Mouse (Mus musculus) hematopoietic multipotent progenitor cell, adult 10-12 weeks (in vitro differentiated cells): ENCODE data around the gene Gm9507. TPM values are rescaled to one million over a fixed set of nuclear protein-coding genes. Genes with fewer than 3 reads are reported as not detected.

Experiments used
- polyA plus RNA-seq: library from polyadenylated mRNA; stranded (reverse); fragments of >175 nt; gene quantifications from 2 replicates; pipeline ENCODE4 v1.2.3, GENCODE M21; 2012; ENCODE audit warnings: low replicate concordance

Gene Gm9507
- polyA plus RNA-seq: not detected in 2 replicates

DNA sequence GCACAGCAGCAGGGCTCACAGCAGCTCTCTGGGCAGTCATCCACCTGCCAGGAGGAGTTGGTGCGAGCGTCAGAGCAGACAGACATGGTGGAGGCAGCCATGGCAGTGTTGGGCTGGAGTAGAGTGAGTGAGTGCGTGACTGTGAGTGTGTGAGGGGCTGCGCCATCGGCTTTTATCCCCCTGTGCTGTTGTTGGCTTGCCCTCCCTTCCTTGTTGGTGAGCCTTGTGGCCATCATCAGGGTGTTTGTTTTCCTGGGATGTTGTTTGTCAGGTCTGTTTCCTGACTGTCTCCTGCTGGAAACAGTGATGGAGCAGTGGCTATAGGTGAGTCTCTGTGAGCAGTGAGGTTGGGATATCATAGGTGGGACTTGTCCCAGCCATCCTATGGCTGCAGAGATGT, at the start of gene Gm9507:
Gene Gm9507 (minus strand): TSS at position 101 of the 400 bp plus-strand sequence.

DNA sequence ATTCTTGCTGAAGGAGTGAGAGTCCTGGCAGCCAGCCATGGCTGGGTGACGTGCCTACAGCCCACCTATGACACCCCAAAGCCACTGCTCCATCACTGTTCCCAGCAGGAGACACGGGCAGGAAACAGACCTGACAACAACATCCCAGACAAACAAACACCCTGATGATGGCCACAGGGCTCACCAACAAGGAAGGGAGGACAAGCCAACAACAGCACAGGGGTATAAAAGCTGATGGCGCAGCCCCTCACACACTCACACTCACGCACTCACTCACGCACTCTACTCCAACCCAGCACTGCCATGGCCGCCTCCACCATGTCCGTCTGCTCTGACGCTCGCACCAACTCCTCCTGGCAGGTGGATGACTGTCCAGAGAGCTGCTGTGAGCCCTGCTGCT, 40.9 kb upstream of the Gm9507 start, which contains the start of gene Gm10318:
Gene Gm10318 (plus strand): TSS at position 301 of the 400 bp plus-strand sequence.

DNA sequence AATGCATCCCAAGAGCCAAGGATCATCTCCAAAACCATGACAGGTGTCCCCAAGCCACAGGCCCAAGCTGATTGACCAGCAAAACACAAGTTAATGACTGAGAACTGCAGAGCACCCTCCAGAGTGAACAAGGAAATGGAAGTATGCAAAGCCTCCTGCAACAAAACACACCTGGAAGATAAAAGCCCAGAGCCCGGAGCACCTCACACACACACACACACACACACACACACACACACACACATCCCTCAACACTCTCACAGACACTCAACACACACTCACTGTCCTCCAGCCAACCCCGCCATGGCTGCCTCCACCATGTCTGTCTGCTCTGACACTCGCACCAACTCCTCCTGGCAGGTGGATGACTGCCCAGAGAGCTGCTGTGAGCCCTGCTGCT, 34.9 kb upstream of the Gm9507 start, which contains the start of gene Gm36176:
Gene Gm36176 (plus strand): TSS at position 301 of the 400 bp plus-strand sequence.

DNA sequence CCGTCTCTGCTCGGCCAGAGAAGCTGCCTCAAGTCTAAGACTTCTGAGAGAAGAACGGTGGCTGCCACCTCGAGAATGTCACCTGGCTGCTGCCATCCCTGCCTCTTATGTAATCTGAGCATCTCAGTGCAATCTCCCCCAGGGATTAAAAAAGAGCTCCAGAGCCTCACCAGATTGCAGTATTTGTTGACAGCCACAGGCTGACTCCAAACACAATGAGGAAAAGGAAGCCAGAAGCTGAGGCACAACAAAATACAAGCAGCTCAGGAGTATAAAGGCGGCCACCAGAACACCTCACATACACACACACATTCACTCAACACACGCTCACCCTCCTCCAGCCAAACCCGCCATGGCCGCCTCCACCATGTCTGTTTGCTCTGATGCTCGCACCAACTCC, 24.0 kb upstream of the Gm9507 start, which contains the start of gene Krtap10-10:
Gene Krtap10-10 (plus strand): TSS at position 301 of the 400 bp plus-strand sequence.

DNA sequence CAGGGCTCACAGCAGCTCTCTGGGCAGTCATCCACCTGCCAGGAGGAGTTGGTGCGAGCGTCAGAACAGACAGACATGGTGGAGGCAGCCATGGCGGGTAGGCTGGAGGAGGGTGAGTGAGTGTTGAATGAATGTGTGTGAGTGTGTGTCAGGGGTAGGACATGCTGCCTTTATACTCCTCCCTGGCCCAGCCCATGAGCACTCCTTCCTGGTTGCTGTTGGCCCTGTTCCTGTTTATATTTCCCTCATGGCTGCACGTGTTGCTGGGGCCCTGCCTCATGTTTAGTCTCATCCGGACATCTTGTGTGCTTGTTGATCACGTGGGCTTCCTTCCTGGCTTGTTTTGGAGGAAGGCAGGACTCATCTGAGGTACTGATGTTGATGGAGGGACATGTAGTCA, 15.3 kb upstream of the Gm9507 start, which contains the start of gene Krtap10-4:
Gene Krtap10-4 (minus strand): TSS at position 145 of the 400 bp plus-strand sequence.

DNA sequence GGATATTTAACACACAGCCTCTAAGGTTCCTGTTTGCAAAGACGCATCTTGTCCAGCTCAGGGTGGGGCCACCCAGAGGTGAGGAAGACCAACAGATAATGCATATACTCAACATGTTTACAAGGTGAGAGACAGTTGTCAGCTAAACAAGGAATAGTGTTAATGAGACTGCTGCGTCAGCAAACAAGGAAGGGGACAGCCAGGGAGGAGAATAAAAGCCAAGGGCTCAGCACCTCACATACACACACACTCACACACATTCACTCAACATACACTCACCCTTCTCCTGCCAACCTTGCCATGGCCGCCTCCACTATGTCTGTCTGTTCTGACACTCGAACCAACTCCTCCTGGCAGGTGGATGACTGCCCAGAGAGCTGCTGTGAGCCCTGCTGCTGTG, 2.7 kb upstream of the Gm9507 start, which contains the start of gene Gm2696:
Gene Gm2696 (plus strand): TSS at position 301 of the 400 bp plus-strand sequence.

DNA sequence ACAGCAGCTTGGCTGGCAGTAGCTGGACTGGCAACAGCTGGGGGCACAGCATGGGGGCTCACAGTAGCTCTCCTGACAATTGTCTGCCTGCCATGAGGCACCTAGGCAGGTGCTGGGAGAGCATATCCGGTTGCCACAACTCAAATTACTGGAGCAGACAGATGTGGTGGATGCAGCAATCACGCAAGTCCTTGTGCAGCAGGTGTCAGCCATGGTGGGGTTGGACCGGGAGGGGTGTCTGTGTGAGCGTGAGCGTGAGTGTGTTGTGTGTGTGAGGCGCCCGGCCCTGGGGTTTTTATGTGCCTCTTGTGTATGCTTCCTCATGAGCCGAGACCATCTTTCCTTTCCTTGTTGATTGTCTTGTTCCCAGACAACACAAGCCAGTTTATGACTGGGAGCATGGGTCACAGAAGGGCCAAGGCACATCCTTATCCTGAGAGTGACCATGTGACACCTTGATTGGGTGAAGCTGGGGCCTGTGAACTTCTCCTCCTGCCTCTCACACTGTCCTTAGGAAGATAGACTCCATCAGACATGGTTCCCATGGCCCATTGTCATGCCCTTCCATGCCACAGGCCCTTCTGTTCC, 12.6 kb downstream of the Gm9507 start, which contains the start of gene Gm19668:
Gene Gm19668 (minus strand): TSS at position 213 of the 588 bp plus-strand sequence.

DNA sequence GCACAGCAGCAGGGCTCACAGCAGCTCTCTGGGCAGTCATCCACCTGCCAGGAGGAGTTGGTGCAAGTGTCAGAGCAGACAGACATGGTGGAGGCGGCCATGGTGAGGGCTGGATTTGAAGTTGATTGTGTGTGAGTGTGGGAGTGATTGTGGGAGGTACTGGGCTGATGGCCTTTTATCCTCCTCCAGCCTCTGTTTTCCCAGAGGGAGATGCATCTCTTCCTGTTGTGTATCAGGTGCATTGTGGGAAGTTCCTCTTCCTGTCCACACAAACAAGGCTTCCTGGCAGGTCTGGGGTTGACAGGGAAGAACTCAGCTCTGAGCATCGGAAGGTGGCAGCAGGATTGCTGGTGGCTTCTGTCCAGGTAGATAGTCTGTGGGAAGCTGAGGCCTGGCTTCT, 16.7 kb downstream of the Gm9507 start, which contains the start of gene Gm9639:
Gene Gm9639 (minus strand): TSS at position 101 of the 400 bp plus-strand sequence.

DNA sequence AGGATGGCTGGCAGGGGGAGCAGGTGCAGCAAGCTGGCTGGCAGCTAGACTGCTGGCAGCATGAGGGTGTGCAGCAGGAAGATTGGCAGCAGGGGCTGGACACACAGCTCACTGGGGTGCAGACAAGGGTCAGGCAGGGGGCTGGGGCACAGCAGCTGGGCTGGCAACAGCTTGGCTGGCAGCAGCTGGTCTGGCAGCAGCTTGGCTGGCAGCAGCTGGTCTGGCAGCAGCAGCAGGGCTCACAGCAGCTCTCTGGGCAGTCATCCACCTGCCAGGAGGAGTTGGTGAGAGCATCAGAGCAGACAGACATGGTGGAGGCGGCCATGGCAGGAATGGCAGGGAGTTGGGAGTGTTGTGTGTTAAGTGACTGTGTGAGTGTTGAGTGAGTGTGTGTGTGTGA, 23.8 kb downstream of the Gm9507 start, which contains the start of gene Gm7137:
Gene Gm7137 (minus strand): TSS at position 325 of the 400 bp plus-strand sequence.

DNA sequence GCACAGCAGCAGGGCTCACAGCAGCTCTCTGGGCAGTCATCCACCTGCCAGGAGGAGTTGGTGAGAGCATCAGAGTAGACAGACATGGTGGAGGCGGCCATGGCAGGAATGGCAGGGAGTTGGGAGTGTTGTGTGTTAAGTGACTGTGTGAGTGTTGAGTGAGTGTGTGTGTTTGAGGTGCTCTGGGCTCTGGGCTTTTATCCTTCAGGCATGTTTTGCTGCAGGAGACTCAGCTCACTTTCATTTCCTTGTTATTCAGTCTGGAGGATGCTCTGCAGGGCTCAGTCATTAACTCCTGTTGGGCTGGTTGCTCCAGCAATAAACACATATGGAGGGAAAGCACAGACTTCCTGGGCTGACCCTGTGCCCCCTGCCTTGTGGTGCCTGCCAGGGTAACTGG, 29.2 kb downstream of the Gm9507 start, which contains the start of gene Gm3250:
Gene Gm3250 (minus strand): TSS at position 101 of the 400 bp plus-strand sequence.

GRCm38 (mm10) chr10:77776844-77777243, 34.8 kb downstream of the Gm9507 start, which contains the start of gene Gm7138:
Gene Gm7138 (minus strand): TSS chr10:77776944.

DNA sequence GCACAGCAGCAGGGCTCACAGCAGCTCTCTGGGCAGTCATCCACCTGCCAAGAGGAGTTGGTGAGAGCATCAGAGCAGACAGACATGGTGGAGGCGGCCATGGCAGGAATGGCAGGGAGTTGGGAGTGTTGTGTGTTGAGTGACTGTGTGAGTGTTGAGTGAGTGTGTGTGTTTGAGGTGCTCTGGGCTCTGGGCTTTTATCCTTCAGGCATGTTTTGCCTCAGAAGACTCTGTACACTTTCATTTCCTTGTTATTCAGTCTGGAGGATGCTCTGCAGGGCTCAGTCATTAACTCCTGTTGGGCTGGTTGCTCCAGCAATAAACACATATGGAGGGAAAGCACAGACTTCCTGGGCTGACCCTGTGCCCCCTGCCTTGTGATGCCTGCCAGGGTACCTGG, 40.4 kb downstream of the Gm9507 start, which contains the start of gene Gm3238:
Gene Gm3238 (minus strand): TSS at position 101 of the 400 bp plus-strand sequence.

Other genes starting within 250 kb of the Gm9507 start
- 59.7 and 100 TPM in 2 replicates for gene Pttg1ip, start 230.1 kb downstream of the Gm9507 start, polyA plus RNA-seq
- 41.8 and 68.8 TPM in 2 replicates for gene Sumo3, start 205.7 kb downstream of the Gm9507 start, polyA plus RNA-seq
- gene Gm49325, start 205.6 kb downstream of the Gm9507 start, polyA plus RNA-seq: not detected in 2 replicates
- gene Ube2g2, start 189.6 kb downstream of the Gm9507 start, polyA plus RNA-seq: 22.2 and 40.4 TPM in 2 replicates
- gene Tspear, start 125.3 kb downstream of the Gm9507 start, polyA plus RNA-seq: 0.80 and 1.4 TPM in 2 replicates
- gene Gm19402, start 121.1 kb downstream of the Gm9507 start, polyA plus RNA-seq: not detected in 2 replicates
- not detected in 2 replicates for gene Gm9508, start 114.6 kb downstream of the Gm9507 start, polyA plus RNA-seq
- not detected in 2 replicates for gene Gm10272, start 105.2 kb downstream of the Gm9507 start, polyA plus RNA-seq
- gene Gm10024, start 100.4 kb downstream of the Gm9507 start, polyA plus RNA-seq: not detected in 2 replicates
- not detected in 2 replicates for gene Gm10142, start 96.0 kb downstream of the Gm9507 start, polyA plus RNA-seq
- gene Krtap12-1, start 91.2 kb downstream of the Gm9507 start, polyA plus RNA-seq: not detected in 2 replicates
- gene Gm10100, start 85.4 kb downstream of the Gm9507 start, polyA plus RNA-seq: not detected in 2 replicates
- not detected in 2 replicates for gene Gm18596, start 69.2 kb downstream of the Gm9507 start, polyA plus RNA-seq
- gene Gm9736, start 60.5 kb downstream of the Gm9507 start, polyA plus RNA-seq: not detected in 2 replicates
- not detected in 2 replicates for gene Gm3233, start 52.2 kb downstream of the Gm9507 start, polyA plus RNA-seq
- not detected in 2 replicates for gene Gm3238, start 40.5 kb downstream of the Gm9507 start, polyA plus RNA-seq
- not detected in 2 replicates for gene Gm7138, start 34.9 kb downstream of the Gm9507 start, polyA plus RNA-seq
- gene Gm3250, start 29.3 kb downstream of the Gm9507 start, polyA plus RNA-seq: not detected in 2 replicates
- gene Gm7137, start 23.6 kb downstream of the Gm9507 start, polyA plus RNA-seq: not detected in 2 replicates
- not detected in 2 replicates for gene Gm9639, start 16.8 kb downstream of the Gm9507 start, polyA plus RNA-seq
- not detected in 2 replicates for gene Gm19668, start 12.7 kb downstream of the Gm9507 start, polyA plus RNA-seq
- not detected in 2 replicates for gene Gm2696, start 2.8 kb upstream of the Gm9507 start, polyA plus RNA-seq
- gene Krtap10-4, start 15.3 kb upstream of the Gm9507 start, polyA plus RNA-seq: not detected in 2 replicates
- gene Krtap10-10, start 24.1 kb upstream of the Gm9507 start, polyA plus RNA-seq: not detected in 2 replicates
- not detected in 2 replicates for gene Gm36176, start 35.0 kb upstream of the Gm9507 start, polyA plus RNA-seq
- not detected in 2 replicates for gene Gm10318, start 41.0 kb upstream of the Gm9507 start, polyA plus RNA-seq
- not detected in 2 replicates for gene Gm3285, start 50.1 kb upstream of the Gm9507 start, polyA plus RNA-seq
- 0.25 and 0.51 TPM in 2 replicates for gene Lrrc3, start 90.7 kb upstream of the Gm9507 start, polyA plus RNA-seq
- 16.4 and 23.4 TPM in 2 replicates for gene Trpm2, start 158.7 kb upstream of the Gm9507 start, polyA plus RNA-seq
- 25.5 and 26.2 TPM in 2 replicates for gene 1810043G02Rik, start 166.7 kb upstream of the Gm9507 start, polyA plus RNA-seq
- 39.0 and 77.3 TPM in 2 replicates for gene Pfkl, start 198.2 kb upstream of the Gm9507 start, polyA plus RNA-seq
- not detected in 2 replicates for gene Dnmt3l, start 230.1 kb upstream of the Gm9507 start, polyA plus RNA-seq
- 3.1 and 8.2 TPM in 2 replicates for gene Aire, start 231.8 kb upstream of the Gm9507 start, polyA plus RNA-seq